Mouse (Mus musculus): ENCODE results near the gene Mob3c.

DNA sequence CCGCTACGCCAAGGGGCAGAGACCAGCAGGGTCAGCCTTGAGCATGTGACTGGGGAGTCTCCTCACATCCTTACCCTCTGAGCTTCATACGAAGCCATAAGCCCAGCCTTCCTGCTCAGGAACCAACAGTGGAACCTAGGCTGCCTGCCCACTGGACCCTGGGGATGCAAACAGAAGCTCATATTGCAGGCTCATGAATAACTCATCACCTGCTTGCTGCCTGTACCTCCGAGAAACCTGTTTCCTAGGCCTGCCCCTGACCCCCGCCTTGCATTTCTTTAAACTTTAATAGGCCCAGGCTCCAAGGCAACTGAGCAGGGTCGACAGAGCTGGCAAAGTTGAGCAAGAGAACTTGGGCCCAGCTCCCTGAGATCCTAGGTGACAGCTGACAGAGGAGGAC, 56.1 kb downstream of the Mob3c start, which contains the start of gene Kncn:
- TF ChIP-seq GATA1 (IDR thresholded peaks at IDR 0.05; ENCODE audit: borderline replicate concordance, low read length) (no peak), FLI1 (IDR thresholded peaks at IDR 0.05; ENCODE audit: low read length) (no peak)

Data from megakaryocyte, embryonic 14.5 days (primary cell).